Mouse (Mus musculus) midbrain, embryonic 12.5 days (tissue): Measurements from ENCODE around the gene Xxylt1. TPM values are rescaled to one million over a fixed set of nuclear protein-coding genes. Genes with fewer than 3 reads are reported as not detected.
"Not testable (repeated sequence)": the region's sequence is repeated elsewhere in the genome, so short reads cannot be mapped to it uniquely, and the experiment has no call there.

Source experiments
- ATAC-seq: fragments of 200-750 bp; cut with Nextera tagmentation; 2 replicates; pipeline ENCODE4 v1.8.0; 2017; ENCODE audit warnings: low read depth, moderate TSS enrichment, moderate library complexity; ENCODE audit not compliant: low FRiP score
- H3K27ac ChIP-seq: fragments of 300-500 bp; sonication (generic); replicated peaks from 2 replicates; pipeline ENCODE4 v1.5.1; 2016; ENCODE audit warnings: mild to moderate bottlenecking
- H3K27me3 ChIP-seq: fragments of 300-500 bp; sonication (generic); 2 replicates; pipeline ENCODE4 v1.6.1; 2016; ENCODE audit warnings: mild to moderate bottlenecking
- H3K36me3 ChIP-seq: fragments of 300-500 bp; sonication (generic); 2 replicates; pipeline ENCODE4 v1.6.1; 2016
- H3K4me1 ChIP-seq: fragments of 300-500 bp; sonication (generic); 2 replicates; pipeline ENCODE4 v1.6.1; 2016
- H3K4me2 ChIP-seq: fragments of 300-500 bp; sonication (generic); replicated peaks from 2 replicates; pipeline ENCODE4 v1.6.1; 2016; ENCODE audit warnings: mild to moderate bottlenecking, moderate library complexity
- H3K4me3 ChIP-seq: fragments of 300-500 bp; sonication (generic); 2 replicates; pipeline ENCODE4 v1.5.1; 2016; ENCODE audit warnings: mild to moderate bottlenecking
- H3K9ac ChIP-seq: fragments of 300-500 bp; sonication (generic); replicated peaks from 2 replicates; pipeline ENCODE4 v1.6.1; 2016; ENCODE audit warnings: mild to moderate bottlenecking, moderate library complexity
- H3K9me3 ChIP-seq: fragments of 300-500 bp; sonication (generic); 2 replicates; pipeline ENCODE4 v1.6.1; 2016; ENCODE audit warnings: mild to moderate bottlenecking
- WGBS: fragments of 180-500 bp; shearing (Covaris S2); methylation state at CpG from one replicate; pipeline ENCODE4 v1.1.7; 2016; 5-methylcytosine and 5-hydroxymethylcytosine counted together
- polyA plus RNA-seq: library from polyadenylated mRNA; unstranded; fragments of >200 nt; fragmentation: Nextera tagmentation; extraction: Ambion mirVana; gene quantifications from 2 replicates; pipeline ENCODE4 v1.2.1, GENCODE M21; 2016

Gene Xxylt1
- polyA plus RNA-seq, 1 experiment from 2014 or later: 13.9 TPM

GRCm38 (mm10) chr16:31016669-31017068 lies 64.6 kb downstream of the Xxylt1 start:
- no peak overlapping the region for H3K4me2 ChIP-seq
- ATAC-seq: no peak
- no peaks in the 10 kb centered on the region for H3K36me3 ChIP-seq
- no peak overlapping the region for H3K9ac ChIP-seq
- H3K27me3 ChIP-seq: no peaks in the 10 kb centered on the region
- H3K27ac ChIP-seq: no peak overlapping the region
- 0 out of 2 replicates have a peak, but pooled peaks cover 8% of the 10 kb centered on the region for H3K4me1 ChIP-seq
- no peaks in the 10 kb centered on the region for H3K9me3 ChIP-seq
- 84% methylated on average over 2 of the region's 2 CpGs for WGBS
- H3K4me3 ChIP-seq: no peak overlapping the region

- H3K36me3 ChIP-seq: no peaks in the 10 kb centered on the region
- ATAC-seq: no peak
- WGBS: 76% methylated on average over 8 of the region's 8 CpGs
- no peak overlapping the region for H3K4me3 ChIP-seq
- H3K27me3 ChIP-seq: no peaks in the 10 kb centered on the region
- no peaks in the 10 kb centered on the region for H3K9me3 ChIP-seq
- H3K9ac ChIP-seq: no peak overlapping the region
- 0 out of 2 replicates have a peak, but pooled peaks cover 3% of the 10 kb centered on the region for H3K4me1 ChIP-seq
- H3K27ac ChIP-seq: no peak overlapping the region
- H3K4me2 ChIP-seq: no peak overlapping the region
These were observed 65.1 kb downstream of the Xxylt1 start for GRCm38 (mm10) chr16:31016169-31016568.

DNA sequence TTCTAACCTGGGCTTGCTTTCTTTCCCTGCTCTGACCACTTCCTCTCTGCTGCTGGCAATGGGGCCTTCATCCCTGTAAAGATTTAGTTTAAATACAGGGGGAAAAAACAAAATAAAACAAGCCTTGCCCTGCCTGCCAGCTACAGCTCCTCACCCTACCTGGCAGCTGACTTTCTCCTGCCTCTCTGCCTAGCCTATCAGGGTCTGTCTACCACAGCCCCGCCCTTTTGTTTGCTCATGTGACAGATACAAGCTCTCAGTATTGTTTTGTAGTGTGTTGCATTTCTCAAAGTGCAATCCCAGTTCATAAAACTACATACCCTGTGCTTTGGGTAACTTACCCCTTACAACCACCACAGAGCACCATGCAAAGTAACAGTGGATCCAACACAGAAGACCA lies 66.0 kb downstream of the Xxylt1 start:
- no peaks in the 10 kb centered on the region for H3K36me3 ChIP-seq
- no peaks in the 10 kb centered on the region for H3K27me3 ChIP-seq
- 100% methylated on average over 1 of the region's 1 CpGs for WGBS
- H3K9ac ChIP-seq: no peak overlapping the region
- H3K4me3 ChIP-seq: no peak overlapping the region
- no peak overlapping the region for H3K27ac ChIP-seq
- H3K4me1 ChIP-seq: no peaks in the 10 kb centered on the region
- H3K9me3 ChIP-seq: no peaks in the 10 kb centered on the region
- ATAC-seq: no peak
- H3K4me2 ChIP-seq: no peak overlapping the region

DNA sequence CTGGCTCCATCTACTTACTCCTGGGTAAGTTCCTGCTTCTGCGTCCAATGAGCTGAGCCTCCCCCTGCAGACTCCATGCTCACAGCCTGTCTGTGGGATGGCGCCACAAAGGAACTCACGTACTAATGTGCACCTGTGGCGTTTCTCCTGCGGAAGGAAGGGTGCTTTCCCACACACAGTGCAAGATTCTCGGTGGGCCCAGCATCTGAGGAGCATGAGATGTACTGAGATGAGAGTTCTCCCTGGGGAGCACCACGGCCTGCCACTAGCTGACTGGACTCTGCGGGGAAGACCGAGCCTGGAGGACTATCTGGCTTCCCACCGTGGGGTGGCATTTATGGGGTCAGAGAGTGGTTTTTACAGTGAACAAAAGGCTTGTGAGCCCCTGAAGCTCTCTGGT lies 69.0 kb downstream of the Xxylt1 start:
- Histone ChIP-seq H3K27ac (no peak overlapping the region), H3K4me2 (no peak overlapping the region), H3K4me1 (no peaks in the 10 kb centered on the region), H3K4me3 (no peak overlapping the region), H3K36me3 (no peaks in the 10 kb centered on the region), H3K9me3 (no peaks in the 10 kb centered on the region), H3K27me3 (no peaks in the 10 kb centered on the region), H3K9ac (no peak overlapping the region)
- ATAC-seq: no peak
- WGBS: 92% methylated on average over 10 of the region's 10 CpGs

GRCm38 (mm10) chr16:31010443-31010842 lies 70.8 kb downstream of the Xxylt1 start:
- Histone ChIP-seq H3K4me1 (no peaks in the 10 kb centered on the region), H3K4me2 (no peak overlapping the region), H3K9ac (no peak overlapping the region), H3K27me3 (no peaks in the 10 kb centered on the region), H3K36me3 (no peaks in the 10 kb centered on the region), H3K9me3 (no peaks in the 10 kb centered on the region), H3K27ac (no peak overlapping the region), H3K4me3 (no peak overlapping the region)
- no peak for ATAC-seq
- WGBS: 95% methylated on average over 5 of the region's 5 CpGs

DNA sequence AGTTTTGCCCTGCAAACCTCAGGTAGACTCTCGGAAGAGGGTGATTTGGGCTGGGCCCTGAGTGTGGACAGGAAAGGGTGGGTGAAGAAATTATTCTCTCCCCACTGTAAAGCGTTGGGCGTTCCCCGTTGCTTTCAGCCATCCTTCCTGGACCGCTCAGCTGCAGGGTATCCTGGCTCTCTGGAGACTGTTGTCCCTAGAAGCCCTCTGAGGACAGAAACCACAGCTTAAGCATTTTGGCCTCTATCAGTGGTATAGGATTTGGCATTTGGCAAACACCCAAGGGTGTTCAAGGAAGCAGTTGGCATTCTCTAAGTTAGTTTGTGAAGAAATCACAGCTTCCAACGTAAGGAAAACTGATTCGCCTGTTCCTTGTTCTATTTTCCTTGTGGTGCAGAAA lies 72.9 kb downstream of the Xxylt1 start:
- no peak overlapping the region for H3K27ac ChIP-seq
- H3K4me1 ChIP-seq: peaks cover 12% of the 10 kb centered on the region
- ATAC-seq: no peak
- no peaks in the 10 kb centered on the region for H3K9me3 ChIP-seq
- no peaks in the 10 kb centered on the region for H3K27me3 ChIP-seq
- no peak overlapping the region for H3K9ac ChIP-seq
- WGBS: 89% methylated on average over 7 of the region's 7 CpGs
- no peaks in the 10 kb centered on the region for H3K36me3 ChIP-seq
- no peak overlapping the region for H3K4me2 ChIP-seq
- H3K4me3 ChIP-seq: no peak overlapping the region

- no peak for ATAC-seq
- Histone ChIP-seq H3K9me3 (no peaks in the 10 kb centered on the region), H3K9ac (no peak overlapping the region), H3K4me3 (no peak overlapping the region), H3K27ac (no peak overlapping the region), H3K36me3 (no peaks in the 10 kb centered on the region), H3K4me2 (no peak overlapping the region), H3K4me1 (peaks cover 17% of the 10 kb centered on the region), H3K27me3 (no peaks in the 10 kb centered on the region)
- 94% methylated on average over 12 of the region's 12 CpGs for WGBS
These were observed 73.7 kb downstream of the Xxylt1 start for GRCm38 (mm10) chr16:31007582-31007981.

DNA sequence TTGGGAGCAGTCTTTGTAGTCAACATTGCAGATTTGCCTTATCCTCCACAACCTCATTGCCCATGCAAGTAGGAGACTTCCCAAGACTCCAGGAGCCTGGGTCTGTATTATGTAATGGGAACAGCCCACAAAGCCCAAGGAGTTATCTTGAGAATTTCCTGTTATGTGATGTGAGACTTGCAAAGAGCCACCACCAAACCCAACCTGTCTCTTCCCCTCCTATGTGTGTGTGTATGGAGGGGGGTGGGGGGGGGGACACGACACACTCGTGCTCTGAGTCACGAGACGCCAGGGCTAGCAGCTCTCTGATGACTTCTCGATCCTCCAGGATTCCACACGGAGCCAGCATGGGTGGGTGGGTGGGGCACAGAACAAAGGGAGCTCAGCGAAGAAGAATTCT lies 75.5 kb downstream of the Xxylt1 start:
- ATAC-seq: no peak
- Histone ChIP-seq H3K9me3 (no peaks in the 10 kb centered on the region), H3K36me3 (no peaks in the 10 kb centered on the region), H3K27me3 (no peaks in the 10 kb centered on the region), H3K27ac (no peak overlapping the region), H3K4me1 (peaks cover 17% of the 10 kb centered on the region), H3K4me2 (no peak overlapping the region), H3K9ac (no peak overlapping the region), H3K4me3 (no peak overlapping the region)
- WGBS: 72% methylated on average over 7 of the region's 7 CpGs

GRCm38 (mm10) chr16:31004321-31004682 lies 76.9 kb downstream of the Xxylt1 start:
- H3K9me3 ChIP-seq: no peaks in the 10 kb centered on the region
- 40% methylated on average over 2 of the region's 2 CpGs for WGBS
- peaks cover 17% of the 10 kb centered on the region for H3K4me1 ChIP-seq
- ATAC-seq: no peak
- H3K4me2 ChIP-seq: no peak overlapping the region
- H3K27me3 ChIP-seq: no peaks in the 10 kb centered on the region
- H3K36me3 ChIP-seq: no peaks in the 10 kb centered on the region
- H3K4me3 ChIP-seq: no peak overlapping the region
- no peak overlapping the region for H3K9ac ChIP-seq
- H3K27ac ChIP-seq: peak overlapping the region; percentile 25; the same call in 1 of the 2 replicates

DNA sequence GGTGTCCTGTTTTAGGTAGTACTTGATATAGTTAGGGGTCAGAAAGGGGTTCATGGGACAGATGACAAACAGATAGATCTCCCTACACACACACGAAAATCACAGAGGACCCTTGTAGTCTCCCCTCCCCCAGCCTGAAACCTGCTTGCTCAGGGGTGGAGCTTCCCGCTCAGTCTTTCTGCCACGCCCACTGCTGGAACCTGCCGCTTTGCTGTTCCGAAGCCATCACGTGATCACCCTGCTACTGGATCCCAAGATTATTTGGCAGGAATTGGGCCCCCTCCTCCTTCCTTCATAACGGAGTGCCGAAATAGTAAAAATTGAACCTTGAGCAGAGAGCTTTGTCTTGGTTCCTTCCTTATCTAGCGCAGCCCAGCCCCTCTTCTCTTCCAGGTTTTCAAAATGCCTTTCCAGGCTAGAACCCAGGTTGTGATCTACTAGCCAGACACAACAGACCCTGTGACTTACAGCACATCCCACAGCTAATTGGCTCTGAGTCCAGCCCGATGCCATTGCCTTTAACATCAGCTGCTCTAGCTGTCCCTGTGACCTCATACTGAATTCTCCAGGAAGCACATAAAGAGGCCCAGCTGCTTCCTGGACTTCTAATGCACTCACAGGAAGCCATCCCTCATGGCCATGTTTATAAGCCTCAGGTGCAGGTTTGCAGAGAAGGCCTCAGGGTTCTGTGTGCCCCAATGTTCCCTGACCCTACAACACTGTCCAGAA lies 77.5 kb downstream of the Xxylt1 start:
- ATAC-seq: peak; percentile 27; the same call in 1 of the 2 replicates
- not testable (repeated sequence) for H3K9ac ChIP-seq, H3K36me3 ChIP-seq, H3K27me3 ChIP-seq, H3K4me3 ChIP-seq, H3K9me3 ChIP-seq
- WGBS: 17% methylated on average over 10 of the region's 10 CpGs
- H3K4me1 ChIP-seq: peaks cover 17% of the 10 kb centered on the region
- peak overlapping the region; percentile 25; the same call in 1 of the 2 replicates for H3K27ac ChIP-seq
- H3K4me2 ChIP-seq: peak overlapping the region; percentile 31

GRCm38 (mm10) chr16:31002926-31003325 lies 78.3 kb downstream of the Xxylt1 start:
- no peak for ATAC-seq
- peaks cover 17% of the 10 kb centered on the region for H3K4me1 ChIP-seq
- no peak overlapping the region for H3K4me2 ChIP-seq
- H3K27ac ChIP-seq: no peak overlapping the region
- no peaks in the 10 kb centered on the region for H3K9me3 ChIP-seq
- H3K4me3 ChIP-seq: no peak overlapping the region
- 71% methylated on average over 6 of the region's 6 CpGs for WGBS
- no peaks in the 10 kb centered on the region for H3K27me3 ChIP-seq
- no peaks in the 10 kb centered on the region for H3K36me3 ChIP-seq
- H3K9ac ChIP-seq: no peak overlapping the region

DNA sequence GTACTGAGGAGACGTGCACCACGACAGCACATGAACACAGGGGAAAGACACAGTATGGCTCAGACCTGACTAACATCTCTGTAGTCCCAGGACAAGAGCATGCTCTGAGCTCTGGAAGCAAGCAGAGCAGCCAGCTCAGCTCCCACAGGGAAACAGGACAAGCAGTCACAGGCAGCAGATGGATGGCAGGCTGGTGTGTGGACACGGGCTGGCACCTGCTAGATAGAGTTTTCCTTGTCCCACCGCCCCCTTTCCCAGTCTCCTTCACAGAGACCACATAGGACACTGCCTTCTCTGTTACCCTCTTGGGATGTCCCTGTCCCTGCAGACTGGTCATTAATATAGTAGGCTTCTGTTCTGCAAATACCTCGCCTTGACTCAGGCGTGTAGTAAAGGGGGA lies 79.1 kb downstream of the Xxylt1 start:
- Histone ChIP-seq H3K27ac (no peak overlapping the region), H3K4me1 (peaks cover 17% of the 10 kb centered on the region), H3K27me3 (no peaks in the 10 kb centered on the region), H3K9me3 (no peaks in the 10 kb centered on the region), H3K9ac (no peak overlapping the region), H3K4me2 (no peak overlapping the region), H3K36me3 (no peaks in the 10 kb centered on the region), H3K4me3 (no peak overlapping the region)
- no peak for ATAC-seq
- WGBS: 88% methylated on average over 6 of the region's 6 CpGs

- WGBS: 80% methylated on average over 2 of the region's 2 CpGs
- Histone ChIP-seq H3K36me3 (no peaks in the 10 kb centered on the region), H3K9me3 (no peaks in the 10 kb centered on the region), H3K9ac (no peak overlapping the region), H3K4me2 (no peak overlapping the region), H3K27ac (no peak overlapping the region), H3K4me1 (peaks cover 9% of the 10 kb centered on the region), H3K4me3 (no peak overlapping the region), H3K27me3 (no peaks in the 10 kb centered on the region)
- ATAC-seq: no peak
These were observed 82.5 kb downstream of the Xxylt1 start for GRCm38 (mm10) chr16:30998711-30999110.
